Mouse (Mus musculus): ENCODE results near the gene Tex12. TPM values are rescaled to one million over a fixed set of nuclear protein-coding genes. Genes with fewer than 3 reads are reported as not detected.

Tex12 gene
- total and polyA plus RNA-seq, 3 experiments: not detected

- no peaks in the 10 kb centered on the region for H3K36me3 ChIP-seq (replicated peaks)
- peaks cover 18% of the 10 kb centered on the region for H3K27me3 ChIP-seq (ENCODE audit: insufficient read depth, low read length)
- DNase-seq (ENCODE audit: low spot score) (no peak), ATAC-seq (ENCODE audit: extremely low read depth, insufficient number of reproducible peaks, low FRiP score, poor library complexity, severe bottlenecking) (no peak)
- H3K4me1 ChIP-seq (ENCODE audit: insufficient read depth, low read depth, low read length): peaks cover 7% of the 10 kb centered on the region
- TF ChIP-seq CTCF (IDR thresholded peaks at IDR 0.05; ENCODE audit: low read depth, low read length): no peak
- no peak overlapping the region for H3K4me3 ChIP-seq (ENCODE audit: low read depth, low read length)
- H3K9me3 ChIP-seq (replicated peaks): no peaks in the 10 kb centered on the region
Observed at GRCm38 (mm10) chr9:50536603-50537135, 24.5 kb downstream of the Tex12 start.

GRCm38 (mm10) chr9:50535930-50536329, 25.2 kb downstream of the Tex12 start:
- TF ChIP-seq GATA2 (IDR thresholded peaks at IDR 0.05; ENCODE audit: borderline replicate concordance, low read depth, low read length) (no peak), TAL1 (conservative IDR thresholded peaks at IDR 0.05; ENCODE audit: low read depth, low read length) (no peak), POLR2AphosphoS5 (IDR thresholded peaks at IDR 0.05; ENCODE audit: insufficient replicate concordance, low read depth, low read length) (no peak), GATA1 (IDR thresholded peaks at IDR 0.05; ENCODE audit: borderline replicate concordance, low read length) (no peak), CTCF (IDR thresholded peaks at IDR 0.05; ENCODE audit: low read depth, low read length) (no peak)
- Histone ChIP-seq H3K36me3 (replicated peaks) (no peaks in the 10 kb centered on the region), H3K4me1 (ENCODE audit: insufficient read depth, low read depth, low read length) (peaks cover 7% of the 10 kb centered on the region), H3K27me3 (ENCODE audit: insufficient read depth, low read length) (peaks cover 18% of the 10 kb centered on the region), H3K4me3 (ENCODE audit: low read depth, low read length) (no peak overlapping the region), H3K9me3 (replicated peaks) (no peaks in the 10 kb centered on the region)
- no peak for ATAC-seq (ENCODE audit: extremely low read depth, insufficient number of reproducible peaks, low FRiP score, poor library complexity, severe bottlenecking)
- no peak for DNase-seq (ENCODE audit: low spot score)

GRCm38 (mm10) chr9:50533791-50534190, 27.3 kb downstream of the Tex12 start:
- Histone ChIP-seq H3K9me3 (replicated peaks) (no peaks in the 10 kb centered on the region), H3K4me1 (ENCODE audit: insufficient read depth, low read depth, low read length) (peaks cover 9% of the 10 kb centered on the region), H3K36me3 (replicated peaks) (no peaks in the 10 kb centered on the region), H3K27me3 (ENCODE audit: insufficient read depth, low read length) (peaks cover 14% of the 10 kb centered on the region), H3K4me3 (ENCODE audit: low read depth, low read length) (no peak overlapping the region)
- DNase-seq (ENCODE audit: low spot score) (no peak), ATAC-seq (ENCODE audit: extremely low read depth, insufficient number of reproducible peaks, low FRiP score, poor library complexity, severe bottlenecking) (no peak)
- no peak for TF ChIP-seq GATA2 (IDR thresholded peaks at IDR 0.05; ENCODE audit: borderline replicate concordance, low read depth, low read length)
- TF ChIP-seq GATA1 (IDR thresholded peaks at IDR 0.05; ENCODE audit: borderline replicate concordance, low read length): no peak

- Histone ChIP-seq H3K9me3 (replicated peaks) (no peaks in the 10 kb centered on the region), H3K36me3 (replicated peaks) (no peaks in the 10 kb centered on the region), H3K4me3 (ENCODE audit: low read depth, low read length) (no peak overlapping the region; the same call in 1 of the 2 replicates), H3K4me1 (ENCODE audit: insufficient read depth, low read depth, low read length) (peaks cover 10% of the 10 kb centered on the region), H3K27me3 (ENCODE audit: insufficient read depth, low read length) (peaks cover 13% of the 10 kb centered on the region)
- TF ChIP-seq CTCF (IDR thresholded peaks at IDR 0.05; ENCODE audit: low read depth, low read length) (no peak), GATA2 (IDR thresholded peaks at IDR 0.05; ENCODE audit: borderline replicate concordance, low read depth, low read length) (no peak), GATA1 (IDR thresholded peaks at IDR 0.05; ENCODE audit: borderline replicate concordance, low read length) (no peak), TAL1 (conservative IDR thresholded peaks at IDR 0.05; ENCODE audit: low read depth, low read length) (no peak), POLR2AphosphoS5 (IDR thresholded peaks at IDR 0.05; ENCODE audit: insufficient replicate concordance, low read depth, low read length) (no peak)
- no peak for DNase-seq (ENCODE audit: low spot score)
- no peak for ATAC-seq (ENCODE audit: extremely low read depth, insufficient number of reproducible peaks, low FRiP score, poor library complexity, severe bottlenecking)
Observed at GRCm38 (mm10) chr9:50533328-50533727, 27.8 kb downstream of the Tex12 start.

GRCm38 (mm10) chr9:50530890-50531289, 30.2 kb downstream of the Tex12 start:
- H3K4me1 ChIP-seq (ENCODE audit: insufficient read depth, low read depth, low read length): peaks cover 21% of the 10 kb centered on the region

GRCm38 (mm10) chr9:50528293-50528892, 32.7 kb downstream of the Tex12 start, which contains the start of gene Pts:
TSS of gene Pts (minus strand) at chr9:50528724.
- Histone ChIP-seq H3K27me3 (ENCODE audit: insufficient read depth, low read length) (no peaks in the 10 kb centered on the region), H3K9me3 (replicated peaks) (no peaks in the 10 kb centered on the region), H3K4me3 (ENCODE audit: low read depth, low read length) (peak within 1 kb of the TSS; percentile 93), H3K4me1 (ENCODE audit: insufficient read depth, low read depth, low read length) (peaks cover 19% of the 10 kb centered on the region), H3K36me3 (replicated peaks) (peaks cover 24% of the 10 kb centered on the region)
- TF ChIP-seq GATA2 (IDR thresholded peaks at IDR 0.05; ENCODE audit: borderline replicate concordance, low read depth, low read length) (no peak), CTCF (IDR thresholded peaks at IDR 0.05; ENCODE audit: low read depth, low read length) (peak; percentile 91), GATA1 (IDR thresholded peaks at IDR 0.05; ENCODE audit: borderline replicate concordance, low read length) (no peak)
- DNase-seq (ENCODE audit: low spot score): peak; percentile 94
- ATAC-seq (ENCODE audit: extremely low read depth, insufficient number of reproducible peaks, low FRiP score, poor library complexity, severe bottlenecking): peak; percentile 67

More at GRCm38 (mm10) chr9:50530890-50531289, 30.2 kb downstream of the Tex12 start:
- TF ChIP-seq GATA2 (IDR thresholded peaks at IDR 0.05; ENCODE audit: borderline replicate concordance, low read depth, low read length) (no peak), POLR2AphosphoS5 (IDR thresholded peaks at IDR 0.05; ENCODE audit: insufficient replicate concordance, low read depth, low read length) (no peak), TAL1 (conservative IDR thresholded peaks at IDR 0.05; ENCODE audit: low read depth, low read length) (no peak), GATA1 (IDR thresholded peaks at IDR 0.05; ENCODE audit: borderline replicate concordance, low read length) (no peak), CTCF (IDR thresholded peaks at IDR 0.05; ENCODE audit: low read depth, low read length) (no peak)
- H3K4me3 ChIP-seq (ENCODE audit: low read depth, low read length): no peak overlapping the region
- H3K36me3 ChIP-seq (replicated peaks): peaks cover 7% of the 10 kb centered on the region
- H3K9me3 ChIP-seq (replicated peaks): no peaks in the 10 kb centered on the region
- H3K27me3 ChIP-seq (ENCODE audit: insufficient read depth, low read length): peaks cover 7% of the 10 kb centered on the region
- ATAC-seq (ENCODE audit: extremely low read depth, insufficient number of reproducible peaks, low FRiP score, poor library complexity, severe bottlenecking) (no peak), DNase-seq (ENCODE audit: low spot score) (no peak)
